ENCODE assay signal across 22 mouse cellular contexts in genomic region chr8:91553387-91553786, GRCm38 (mm10).
"Had no signal": no experiment of that assay in that cellular context is flagged by ENCODE, and none has a peak within 500 bp of the region (broad histone marks: within the 10 kb centered on the region; RNA-seq: fewer than 3 reads in every experiment).

No protein-coding gene starts in this region.

- DNase-seq: kidney, postnatal 25 days; layer of hippocampus, adult 9-11 months; liver; lung, adult 18-20 months; lung, postnatal 10 days; lung, postnatal 36 days; right cerebral cortex, adult 18-20 months; right cerebral cortex, postnatal 14 days; right cerebral cortex, postnatal 4 days; thymus, postnatal 25 days had no signal

- H3K27ac ChIP-seq: kidney, postnatal 0 days; limb, embryonic 10.5 days; limb, embryonic 13.5 days; liver, embryonic 12.5 days; liver, embryonic 15.5 days; lung, embryonic 15.5 days; midbrain, embryonic 15.5 days; neural tube, embryonic 12.5 days; neural tube, embryonic 15.5 days had no signal

- H3K4me3 ChIP-seq: layer of hippocampus, adult 2 months; limb, embryonic 10.5 days; limb, embryonic 13.5 days; liver, embryonic 12.5 days; liver, embryonic 15.5 days; lung, embryonic 15.5 days; megakaryocyte, embryonic 14.5 days; midbrain, embryonic 15.5 days; neural tube, embryonic 12.5 days; neural tube, embryonic 15.5 days had no signal

- H3K9me3 ChIP-seq: limb, embryonic 10.5 days; limb, embryonic 13.5 days; liver, embryonic 12.5 days; liver, embryonic 15.5 days; lung, embryonic 15.5 days; megakaryocyte, embryonic 14.5 days; midbrain, embryonic 15.5 days; neural tube, embryonic 12.5 days; neural tube, embryonic 15.5 days had no signal

- H3K27me3 ChIP-seq: liver, embryonic 12.5 days; liver, embryonic 15.5 days; lung, embryonic 15.5 days; megakaryocyte, embryonic 14.5 days; midbrain, embryonic 15.5 days; neural tube, embryonic 12.5 days; neural tube, embryonic 15.5 days had no signal

- H3K36me3 ChIP-seq: limb, embryonic 10.5 days; limb, embryonic 13.5 days; liver, embryonic 12.5 days; liver, embryonic 15.5 days; lung, embryonic 15.5 days; midbrain, embryonic 15.5 days; neural tube, embryonic 12.5 days; neural tube, embryonic 15.5 days had no signal

- H3K9ac ChIP-seq: limb, embryonic 13.5 days; liver, embryonic 12.5 days; liver, embryonic 15.5 days; lung, embryonic 15.5 days; midbrain, embryonic 15.5 days; neural tube, embryonic 12.5 days; neural tube, embryonic 15.5 days had no signal

- H3K4me2 ChIP-seq: limb, embryonic 13.5 days; liver, embryonic 12.5 days; liver, embryonic 15.5 days; lung, embryonic 15.5 days; midbrain, embryonic 11.5 days; midbrain, embryonic 15.5 days; neural tube, embryonic 12.5 days; neural tube, embryonic 15.5 days had no signal

- H3K4me1 ChIP-seq: lung, embryonic 15.5 days had no signal

- ATAC-seq: liver, embryonic 12.5 days; midbrain, embryonic 15.5 days had no signal
